Mouse (Mus musculus) spleen, embryonic (tissue): ENCODE measurements at regions not wholly inside any gene's neighbourhood (a gene's known extent, or its start where the extent isn't known, plus 50 kb on each side); places are given as distances from the start of the nearest gene placed in this dataset.

Source experiments
- CTCF ChIA-PET: fragments of 350-600 bp; sonication (Branson Sonifier 250); formaldehyde crosslinking; loops from one replicate; lab custom pipeline; 2022; lab: Charles Lee

GRCm38 (mm10) chr7:79517581-79518337 is 51.6 kb upstream of the Polg start:
- CTCF ChIA-PET: no interaction called here

- CTCF ChIA-PET: no interaction called here
Measured at GRCm38 (mm10) chr7:79516287-79516686, 50.1 kb upstream of the Polg start.
